Mouse (Mus musculus) liver, embryonic 14.5 days (tissue): ENCODE measurements at regions not wholly inside any gene's neighbourhood (a gene's known extent, or its start where the extent isn't known, plus 50 kb on each side); places are given as distances from the start of the nearest gene placed in this dataset.

Experiments used
- ATAC-seq: fragments of 200-750 bp; cut with Nextera tagmentation; 2 replicates; pipeline ENCODE4 v1.8.0; 2017; ENCODE audit warnings: moderate number of reproducible peaks, mild to moderate bottlenecking, moderate library complexity; ENCODE audit not compliant: insufficient read depth
- DNase-seq, 3 experiments: peaks; one replicate each; pipeline ENCODE4 v3.0.0-alpha.2; 2012 to 2013; ENCODE audit warnings: low read depth in 3 of 3, low spot score in 3 of 3
- H3K27ac ChIP-seq: fragments of 300-500 bp; sonication (generic); 2 replicates; pipeline ENCODE4 v1.5.1; 2014; ENCODE audit warnings: moderate library complexity, mild to moderate bottlenecking, control low read depth, inconsistent platforms
- H3K27me3 ChIP-seq: fragments of 300-500 bp; sonication (generic); 2 replicates; pipeline ENCODE4 v1.6.1; 2014; ENCODE audit warnings: mild to moderate bottlenecking, low read length, moderate library complexity; ENCODE audit not compliant: control insufficient read depth, insufficient read depth
- H3K36me3 ChIP-seq: fragments of 300-500 bp; sonication (generic); replicated peaks from 2 replicates; pipeline ENCODE4 v1.6.1; 2014; ENCODE audit warnings: low read depth; ENCODE audit not compliant: control insufficient read depth, insufficient read depth
- H3K4me1 ChIP-seq, 2 experiments: fragments of 200-500 bp in 1 of 2; fragments of 300-500 bp in 1 of 2; sonication (generic) in 1 of 2; replicated peaks; 2 replicates each; pipeline ENCODE4 v1.6.1; 2012 to 2014; ENCODE audit warnings: antibody characterized with exemption in 1 of 2, inconsistent platforms in 1 of 2, low read length in 1 of 2; ENCODE audit not compliant: control insufficient read depth in 2 of 2, insufficient read depth in 2 of 2
- H3K4me2 ChIP-seq: fragments of 300-500 bp; sonication (generic); 2 replicates; pipeline ENCODE4 v1.6.1; 2014; ENCODE audit warnings: low read depth, mild to moderate bottlenecking, control low read depth, moderate library complexity
- H3K4me3 ChIP-seq, 2 experiments: fragments of 200-500 bp in 1 of 2; fragments of 300-500 bp in 1 of 2; sonication (generic) in 1 of 2; 2 replicates each; pipeline ENCODE4 v1.5.1; 2012 to 2014; ENCODE audit warnings: low read depth in 2 of 2, low read length in 2 of 2, mild to moderate bottlenecking in 2 of 2, control low read depth in 1 of 2, inconsistent platforms in 1 of 2, moderate library complexity in 1 of 2; ENCODE audit not compliant: insufficient read depth in 1 of 2
- H3K9ac ChIP-seq: fragments of 300-500 bp; sonication (generic); replicated peaks from 2 replicates; pipeline ENCODE4 v1.6.1; 2014; ENCODE audit warnings: mild to moderate bottlenecking, control low read depth, moderate library complexity
- H3K9me3 ChIP-seq: fragments of 300-500 bp; sonication (generic); 2 replicates; pipeline ENCODE4 v1.6.1; 2016; ENCODE audit warnings: low read length, mixed read lengths; ENCODE audit not compliant: control insufficient read depth
- CTCF ChIP-seq: IDR thresholded peaks from 2 replicates; pipeline ENCODE4 v1.5.1; 2016; ENCODE audit warnings: antibody characterized with exemption, low read depth, control low read depth
- EP300 ChIP-seq: IDR thresholded peaks from 2 replicates; pipeline ENCODE4 v1.6.1; 2016; ENCODE audit warnings: antibody characterized with exemption, low read depth
- WGBS: fragments of 180-500 bp; shearing (Covaris S2); extraction: QIAGEN DNeasy Blood & Tissue Kit; methylation state at CpG from one replicate; pipeline ENCODE4 v1.1.7; 2014; ENCODE audit not compliant: insufficient replicate concordance; 5-methylcytosine and 5-hydroxymethylcytosine counted together

GRCm38 (mm10) chr12:112343064-112343463 lies 146.2 kb upstream of the A530016L24Rik start:
- Histone ChIP-seq H3K27ac (no peak overlapping the region), H3K4me1 (no peaks in the 10 kb centered on the region), H3K36me3 (no peaks in the 10 kb centered on the region), H3K4me3 (no peak overlapping the region), H3K9me3 (no peaks in the 10 kb centered on the region), H3K9ac (no peak overlapping the region), H3K4me2 (no peak overlapping the region), H3K27me3 (no peaks in the 10 kb centered on the region)
- DNase-seq (no peak), ATAC-seq (no peak)
- no peak for TF ChIP-seq EP300
- no peak for TF ChIP-seq CTCF
- WGBS: 60% methylated on average over 3 of the region's 3 CpGs

- no peak overlapping the region for H3K4me2 ChIP-seq
- WGBS: 73% methylated on average over 10 of the region's 10 CpGs
- ATAC-seq: no peak
Observed at GRCm38 (mm10) chr12:112344285-112344684, 145.0 kb upstream of the A530016L24Rik start.

GRCm38 (mm10) chr12:112345797-112346196 lies 143.5 kb upstream of the A530016L24Rik start:
- H3K4me1 ChIP-seq: no peaks in the 10 kb centered on the region
- H3K9me3 ChIP-seq: no peaks in the 10 kb centered on the region
- H3K27me3 ChIP-seq: no peaks in the 10 kb centered on the region
- no peak overlapping the region for H3K4me3 ChIP-seq
- no peak overlapping the region for H3K4me2 ChIP-seq
- DNase-seq (no peak), ATAC-seq (no peak)
- H3K9ac ChIP-seq: no peak overlapping the region
- TF ChIP-seq CTCF: no peak
- TF ChIP-seq EP300: no peak
- WGBS: 44% methylated on average over 5 of the region's 5 CpGs
- H3K27ac ChIP-seq: no peak overlapping the region
- no peaks in the 10 kb centered on the region for H3K36me3 ChIP-seq

More at GRCm38 (mm10) chr12:112344285-112344684, 145.0 kb upstream of the A530016L24Rik start:
- no peaks in the 10 kb centered on the region for H3K36me3 ChIP-seq
- H3K27me3 ChIP-seq: no peaks in the 10 kb centered on the region
- no peak overlapping the region for H3K9ac ChIP-seq
- H3K27ac ChIP-seq: no peak overlapping the region
- no peaks in the 10 kb centered on the region for H3K9me3 ChIP-seq
- no peaks in the 10 kb centered on the region for H3K4me1 ChIP-seq
- TF ChIP-seq CTCF (no peak), EP300 (no peak)
- H3K4me3 ChIP-seq: no peak overlapping the region
- DNase-seq: no peak

- no peaks in the 10 kb centered on the region for H3K9me3 ChIP-seq
- 75% methylated on average over 9 of the region's 9 CpGs for WGBS
- no peak overlapping the region for H3K9ac ChIP-seq
- no peak overlapping the region for H3K27ac ChIP-seq
- ATAC-seq (no peak), DNase-seq (no peak)
- H3K27me3 ChIP-seq: no peaks in the 10 kb centered on the region
- no peak overlapping the region for H3K4me3 ChIP-seq
- TF ChIP-seq CTCF (no peak), EP300 (no peak)
- no peak overlapping the region for H3K4me2 ChIP-seq
- no peaks in the 10 kb centered on the region for H3K36me3 ChIP-seq
- H3K4me1 ChIP-seq: no peaks in the 10 kb centered on the region
Observed at GRCm38 (mm10) chr12:112348116-112348515, 141.1 kb upstream of the A530016L24Rik start.

- ATAC-seq (no peak), DNase-seq (no peak)
- Histone ChIP-seq H3K4me3 (no peak overlapping the region), H3K4me1 (no peaks in the 10 kb centered on the region), H3K4me2 (no peak overlapping the region), H3K36me3 (no peaks in the 10 kb centered on the region), H3K27ac (no peak overlapping the region), H3K9me3 (no peaks in the 10 kb centered on the region), H3K9ac (no peak overlapping the region), H3K27me3 (no peaks in the 10 kb centered on the region)
- 57% methylated on average over 17 of the region's 17 CpGs for WGBS
- no peak for TF ChIP-seq EP300
- TF ChIP-seq CTCF: no peak
Observed at GRCm38 (mm10) chr12:112349676-112350318, 139.5 kb upstream of the A530016L24Rik start.
